Mouse (Mus musculus) ES-Bruce4 (cell line): ENCODE results near the gene Stk24. TPM values are rescaled to one million over a fixed set of nuclear protein-coding genes. Genes with fewer than 3 reads are reported as not detected.
A peak's percentile ranks its signal among the peaks of the same experiment; 100 is the strongest.

Experiments used
- H3K27ac ChIP-seq: 2 replicates; pipeline ENCODE4 v1.5.1; 2012; ENCODE audit warnings: low read length, inconsistent platforms; ENCODE audit not compliant: insufficient read depth
- H3K27me3 ChIP-seq: 2 replicates; pipeline ENCODE4 v1.6.1; 2012; ENCODE audit warnings: mild to moderate bottlenecking, low read length, inconsistent platforms; ENCODE audit not compliant: control insufficient read depth, poor library complexity, insufficient read depth, severe bottlenecking
- H3K36me3 ChIP-seq: 2 replicates; pipeline ENCODE4 v1.6.1; 2012; ENCODE audit warnings: inconsistent platforms, mild to moderate bottlenecking, low read length, moderate library complexity; ENCODE audit not compliant: control insufficient read depth, poor library complexity, insufficient read depth, severe bottlenecking
- H3K4me1 ChIP-seq: one replicate; pipeline ENCODE4 v1.8.1; 2011; ENCODE audit warnings: low read length; ENCODE audit not compliant: control insufficient read depth, insufficient read depth
- H3K4me3 ChIP-seq: 2 replicates; pipeline ENCODE4 v1.5.1; 2011; ENCODE audit warnings: low read depth, mild to moderate bottlenecking, low read length
- H3K9ac ChIP-seq: 2 replicates; pipeline ENCODE4 v1.6.1; 2012; ENCODE audit warnings: low read depth, mild to moderate bottlenecking, inconsistent platforms; ENCODE audit not compliant: poor library complexity, severe bottlenecking
- H3K9me3 ChIP-seq: replicated peaks from 2 replicates; pipeline ENCODE4 v1.6.1; 2012; ENCODE audit warnings: mild to moderate bottlenecking, low read length, inconsistent platforms; ENCODE audit not compliant: control insufficient read depth, poor library complexity, insufficient read depth, severe bottlenecking
- CTCF ChIP-seq: IDR thresholded peaks from one replicate; pipeline ENCODE4 v1.8.1; 2011; ENCODE audit warnings: low read depth, low read length
- EP300 ChIP-seq: IDR thresholded peaks from 2 replicates; pipeline ENCODE4 v1.6.1; 2011; ENCODE audit warnings: low read depth, low read length; ENCODE audit not compliant: insufficient read depth
- POLR2A ChIP-seq: IDR thresholded peaks from one replicate; pipeline ENCODE4 v1.8.1; 2011; ENCODE audit warnings: low read length; ENCODE audit not compliant: insufficient read depth
- polyA plus RNA-seq: library from polyadenylated mRNA; stranded (reverse); fragments of >200 nt; gene quantifications from 2 replicates; pipeline ENCODE4 v1.2.4, GENCODE M21; 2011; ENCODE audit warnings: low read depth; ENCODE audit not compliant: missing spikeins, insufficient read depth, insufficient read length

Gene Stk24
- polyA plus RNA-seq, 1 experiment: 135 TPM

DNA sequence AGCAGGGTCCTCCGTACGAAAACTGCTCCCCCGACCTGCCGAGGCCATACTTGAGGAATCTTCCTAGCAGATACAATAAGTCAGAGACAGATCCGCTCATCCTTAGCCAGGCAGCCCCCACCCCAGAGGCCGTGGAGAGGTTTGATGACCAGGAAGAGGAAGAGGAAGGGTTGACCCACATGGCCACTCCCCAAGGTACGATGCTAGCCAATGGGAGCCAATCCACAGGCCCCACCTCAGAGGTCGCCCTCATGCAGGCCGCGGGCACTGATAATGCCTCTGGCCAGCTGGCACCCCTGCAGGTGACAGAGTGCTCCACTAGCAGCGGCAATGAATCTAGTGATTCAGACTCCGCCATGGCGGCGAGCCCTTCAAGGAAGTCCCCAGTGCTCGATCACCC is 135.7 kb downstream of the Stk24 start:
- H3K9me3 ChIP-seq: no peaks in the 10 kb centered on the region
- H3K4me1 ChIP-seq: no peaks in the 10 kb centered on the region
- H3K4me3 ChIP-seq: peak overlapping the region; percentile 43
- H3K36me3 ChIP-seq: no peaks in the 10 kb centered on the region
- TF ChIP-seq POLR2A: no peak
- no peak for TF ChIP-seq EP300
- no peak for TF ChIP-seq CTCF
- no peak overlapping the region for H3K27ac ChIP-seq
- no peaks in the 10 kb centered on the region for H3K27me3 ChIP-seq
- H3K9ac ChIP-seq: no peak overlapping the region

GRCm38 (mm10) chr14:121239386-121239785 is 140.4 kb downstream of the Stk24 start:
- H3K36me3 ChIP-seq: no peaks in the 10 kb centered on the region

DNA sequence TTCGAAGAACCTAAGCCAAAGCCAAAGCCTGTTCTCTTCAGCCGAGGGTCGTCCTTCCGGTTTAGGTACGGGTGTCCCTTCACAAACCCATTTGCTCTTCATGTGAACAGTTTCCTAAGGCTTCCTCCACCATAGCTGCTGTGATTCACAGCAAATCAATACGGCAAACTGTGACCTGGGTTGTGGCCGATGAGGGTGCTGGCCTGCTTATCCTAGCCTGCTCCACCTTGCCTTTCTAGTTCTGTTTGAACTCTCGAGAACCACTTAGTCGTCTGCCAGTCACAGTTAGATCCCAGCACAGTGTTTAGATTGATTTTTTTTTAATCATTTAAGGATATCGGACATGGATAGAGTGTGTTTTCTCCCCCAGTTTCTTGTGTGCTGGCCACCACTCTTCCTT is 141.1 kb downstream of the Stk24 start:
- Histone ChIP-seq H3K4me1 (no peaks in the 10 kb centered on the region), H3K9me3 (no peaks in the 10 kb centered on the region), H3K4me3 (no peak overlapping the region), H3K9ac (no peak overlapping the region), H3K27ac (no peak overlapping the region), H3K36me3 (no peaks in the 10 kb centered on the region), H3K27me3 (no peaks in the 10 kb centered on the region)
- no peak for TF ChIP-seq POLR2A

More at GRCm38 (mm10) chr14:121239386-121239785, 140.4 kb downstream of the Stk24 start:
- H3K9ac ChIP-seq: no peak overlapping the region
- TF ChIP-seq EP300: no peak
- TF ChIP-seq CTCF: no peak
- no peak for TF ChIP-seq POLR2A
- no peaks in the 10 kb centered on the region for H3K4me1 ChIP-seq
- no peaks in the 10 kb centered on the region for H3K9me3 ChIP-seq
- H3K27ac ChIP-seq: no peak overlapping the region
- H3K4me3 ChIP-seq: no peak overlapping the region
- H3K27me3 ChIP-seq: no peaks in the 10 kb centered on the region

DNA sequence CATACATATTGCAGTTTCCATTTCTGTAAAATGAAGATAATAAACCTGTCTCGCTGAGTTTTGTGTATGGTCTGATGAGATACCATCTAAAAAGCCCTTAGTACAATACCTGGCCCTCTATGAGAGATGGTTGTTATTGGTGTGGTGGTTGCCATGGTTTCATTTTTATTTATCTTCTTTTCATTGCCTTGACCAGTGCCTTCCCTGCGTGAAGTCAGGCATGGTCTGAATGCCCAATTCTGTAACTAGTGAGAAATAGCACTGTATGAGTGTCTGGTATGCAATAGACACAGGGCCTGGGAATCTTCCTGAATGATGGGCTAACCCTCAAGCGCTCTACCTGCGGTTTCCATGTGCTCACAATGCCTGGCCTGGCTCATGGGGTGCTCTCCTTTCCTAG is 143.1 kb downstream of the Stk24 start:
- H3K9me3 ChIP-seq: no peaks in the 10 kb centered on the region
- no peak for TF ChIP-seq CTCF
- no peak for TF ChIP-seq POLR2A
- TF ChIP-seq EP300: no peak
- no peaks in the 10 kb centered on the region for H3K4me1 ChIP-seq
- H3K27me3 ChIP-seq: no peaks in the 10 kb centered on the region
- H3K9ac ChIP-seq: no peak overlapping the region
- no peak overlapping the region for H3K27ac ChIP-seq
- H3K4me3 ChIP-seq: no peak overlapping the region
- H3K36me3 ChIP-seq: no peaks in the 10 kb centered on the region

Other genes starting within 250 kb of the Stk24 start
- gene Slc15a1, start 125.2 kb upstream of the Stk24 start, polyA plus RNA-seq: 1.3 and 1.5 TPM in 2 replicates